Mouse (Mus musculus): ENCODE measurements around the gene Hormad2. TPM values are rescaled to one million over a fixed set of nuclear protein-coding genes. Genes with fewer than 3 reads are reported as not detected.

The Hormad2 gene
- total and polyA plus RNA-seq, 3 experiments = not detected

GRCm38 (mm10) chr11:4328188-4328587, 112.7 kb downstream of the Hormad2 start:
- H3K4me1 ChIP-seq (ENCODE audit: control insufficient read depth in 1 of 2, insufficient read depth in 2 of 2) = peaks cover 0 to 3% of the 10 kb centered on the region in 2 experiments; a peak in 1 of 4 replicates
- no peaks in the 10 kb centered on the region for H3K79me2 ChIP-seq (replicated peaks; ENCODE audit: control insufficient read depth, extremely low read depth, insufficient read depth, poor library complexity, severe bottlenecking)
- dilution Hi-C loops (cut with MboI; ENCODE audit: extremely low pct_ligation_motif_present, extremely low pct_unique_long_range_greater_than_20kb, low sequenced_read_pairs) = no loop called here
- DNase-seq (ENCODE audit: extremely low read depth) = no peak
- no peak for TF ChIP-seq USF1 (IDR thresholded peaks at IDR 0.05; ENCODE audit: low read depth, low read length)
- no peak for TF ChIP-seq GABPA (IDR thresholded peaks at IDR 0.05; ENCODE audit: insufficient replicate concordance, low read depth, low read length)
- TF ChIP-seq ZKSCAN1 (IDR thresholded peaks at IDR 0.05; ENCODE audit: borderline replicate concordance, low read depth, low read length) = no peak
- no peak for TF ChIP-seq RAD21 (IDR thresholded peaks at IDR 0.05; ENCODE audit: low read depth, low read length)
- TF ChIP-seq UBTF (IDR thresholded peaks at IDR 0.05; ENCODE audit: low read depth, low read length) = no peak
- no peak for TF ChIP-seq MAX (IDR thresholded peaks at IDR 0.05; ENCODE audit: low read length)
- TF ChIP-seq CHD2 (IDR thresholded peaks at IDR 0.05; ENCODE audit: low read length) = no peak
- no peak for TF ChIP-seq POLR2AphosphoS2 (IDR thresholded peaks at IDR 0.05; ENCODE audit: low read depth, low read length)
- no peak for TF ChIP-seq RCOR1 (conservative IDR thresholded peaks at IDR 0.05; ENCODE audit: low read depth, low read length)
- no peak for TF ChIP-seq MAFK (IDR thresholded peaks at IDR 0.05; ENCODE audit: insufficient replicate concordance, low read length)
- TF ChIP-seq BHLHE40 (IDR thresholded peaks at IDR 0.05; ENCODE audit: low read depth, low read length) = no peak
- TF ChIP-seq EP300 (IDR thresholded peaks at IDR 0.05; ENCODE audit: low read length) = no peak
- no peak for TF ChIP-seq NRF1 (IDR thresholded peaks at IDR 0.05; ENCODE audit: low read depth, low read length)
- no peak for TF ChIP-seq KAT2A (IDR thresholded peaks at IDR 0.05; ENCODE audit: insufficient replicate concordance, low read length)
- in situ Hi-C loops (cut with MboI; ENCODE audit: low pct_ligation_motif_present, low pct_unique_long_range_greater_than_20kb, low sequenced_read_pairs) = no loop called here
- no peaks in the 10 kb centered on the region for H3K36me3 ChIP-seq (replicated peaks in 1 of 2; ENCODE audit: control insufficient read depth in 1 of 2, insufficient read depth in 1 of 2, low read length in 1 of 2)
- no peak overlapping the region for H3K4me2 ChIP-seq (ENCODE audit: insufficient read depth, low read depth, poor library complexity, severe bottlenecking)
- no peaks in the 10 kb centered on the region for H3K27me3 ChIP-seq (replicated peaks)
- H3K9ac ChIP-seq (ENCODE audit: insufficient read depth, low read depth) = no peak overlapping the region
- no peak overlapping the region for H3K4me3 ChIP-seq (replicated peaks in 1 of 3; ENCODE audit: low read depth in 2 of 3, low read length in 2 of 3, poor library complexity in 1 of 3)
- no peaks in the 10 kb centered on the region for H3K9me3 ChIP-seq (replicated peaks; ENCODE audit: low read length)
- no peak overlapping the region for H3K27ac ChIP-seq (ENCODE audit: insufficient read depth, low read depth)

- DNase-seq (ENCODE audit: extremely low read depth) = no peak
Measured at GRCm38 (mm10) chr11:4323481-4323880, 117.4 kb downstream of the Hormad2 start.

More at GRCm38 (mm10) chr11:4323481-4323880, 117.4 kb downstream of the Hormad2 start:
- Histone ChIP-seq H3K36me3 (replicated peaks in 1 of 2; ENCODE audit: control insufficient read depth in 1 of 2, insufficient read depth in 1 of 2, low read length in 1 of 2) (no peaks in the 10 kb centered on the region), H3K4me1 (ENCODE audit: control insufficient read depth in 1 of 2, insufficient read depth in 2 of 2) (peaks cover 7 to 14% of the 10 kb centered on the region in 2 experiments), H3K4me2 (ENCODE audit: insufficient read depth, low read depth, poor library complexity, severe bottlenecking) (no peak overlapping the region), H3K27me3 (replicated peaks) (no peaks in the 10 kb centered on the region), H3K9ac (ENCODE audit: insufficient read depth, low read depth) (no peak overlapping the region), H3K4me3 (replicated peaks in 1 of 3; ENCODE audit: low read depth in 2 of 3, low read length in 2 of 3, poor library complexity in 1 of 3) (no peak overlapping the region), H3K79me2 (replicated peaks; ENCODE audit: control insufficient read depth, extremely low read depth, insufficient read depth, poor library complexity, severe bottlenecking) (no peaks in the 10 kb centered on the region), H3K27ac (ENCODE audit: insufficient read depth, low read depth) (no peak overlapping the region), H3K9me3 (replicated peaks; ENCODE audit: low read length) (no peaks in the 10 kb centered on the region)
- dilution Hi-C loops (cut with MboI; ENCODE audit: extremely low pct_ligation_motif_present, extremely low pct_unique_long_range_greater_than_20kb, low sequenced_read_pairs) (no loop called here), in situ Hi-C loops (cut with MboI; ENCODE audit: low pct_ligation_motif_present, low pct_unique_long_range_greater_than_20kb, low sequenced_read_pairs) (no loop called here)
- no peak for TF ChIP-seq ELF1 (IDR thresholded peaks at IDR 0.05; ENCODE audit: low read depth, low read length)
- TF ChIP-seq TCF12 (IDR thresholded peaks at IDR 0.05; ENCODE audit: low read depth, low read length) = no peak
- no peak for TF ChIP-seq PAX5 (IDR thresholded peaks at IDR 0.05; ENCODE audit: low read length)
- TF ChIP-seq RAD21 (IDR thresholded peaks at IDR 0.05; ENCODE audit: low read depth, low read length) = no peak

Measured in CH12.LX (cell line).